Mouse (Mus musculus): ENCODE measurements around the gene Rbm8a.

- TF ChIP-seq CTCF (IDR thresholded peaks at IDR 0.05; ENCODE audit: low read depth): no peak
- no peak for TF ChIP-seq EP300 (optimal IDR thresholded peaks at IDR 0.05)
Measured at GRCm38 (mm10) chr3:96668424-96669067, 38.8 kb downstream of the Rbm8a start.
